Mouse (Mus musculus): ENCODE measurements at regions not wholly inside any gene's neighbourhood (a gene's known extent, or its start where the extent isn't known, plus 50 kb on each side); places are given as distances from the start of the nearest gene placed in this dataset.

GRCm38 (mm10) chr1:12367872-12368271 is 954.0 kb downstream of the A830018L16Rik start:
- intact Hi-C loops (cut with DNase I): no loop called here
- no peak for TF ChIP-seq CTCF (IDR thresholded peaks at IDR 0.05)
- DNase-seq: no peak
- Histone ChIP-seq H3K4me3 (no peak overlapping the region), H3K27ac (no peak overlapping the region)

- intact Hi-C loops (cut with DNase I): no loop called here
Measured at GRCm38 (mm10) chr1:12372968-12373367, 959.1 kb downstream of the A830018L16Rik start.

GRCm38 (mm10) chr1:12398146-12398884 is 984.4 kb downstream of the A830018L16Rik start:
- peak overlapping the region; percentile 20; the same call in 1 of the 2 replicates for H3K27ac ChIP-seq
- no peak for DNase-seq
- no peak overlapping the region for H3K4me3 ChIP-seq
- TF ChIP-seq CTCF (IDR thresholded peaks at IDR 0.05): no peak
- intact Hi-C loops (cut with DNase I): no loop called here

More at GRCm38 (mm10) chr1:12372968-12373367, 959.1 kb downstream of the A830018L16Rik start:
- H3K27ac ChIP-seq: no peak overlapping the region
- DNase-seq: no peak
- no peak overlapping the region for H3K4me3 ChIP-seq
- no peak for TF ChIP-seq CTCF (IDR thresholded peaks at IDR 0.05)

DNA sequence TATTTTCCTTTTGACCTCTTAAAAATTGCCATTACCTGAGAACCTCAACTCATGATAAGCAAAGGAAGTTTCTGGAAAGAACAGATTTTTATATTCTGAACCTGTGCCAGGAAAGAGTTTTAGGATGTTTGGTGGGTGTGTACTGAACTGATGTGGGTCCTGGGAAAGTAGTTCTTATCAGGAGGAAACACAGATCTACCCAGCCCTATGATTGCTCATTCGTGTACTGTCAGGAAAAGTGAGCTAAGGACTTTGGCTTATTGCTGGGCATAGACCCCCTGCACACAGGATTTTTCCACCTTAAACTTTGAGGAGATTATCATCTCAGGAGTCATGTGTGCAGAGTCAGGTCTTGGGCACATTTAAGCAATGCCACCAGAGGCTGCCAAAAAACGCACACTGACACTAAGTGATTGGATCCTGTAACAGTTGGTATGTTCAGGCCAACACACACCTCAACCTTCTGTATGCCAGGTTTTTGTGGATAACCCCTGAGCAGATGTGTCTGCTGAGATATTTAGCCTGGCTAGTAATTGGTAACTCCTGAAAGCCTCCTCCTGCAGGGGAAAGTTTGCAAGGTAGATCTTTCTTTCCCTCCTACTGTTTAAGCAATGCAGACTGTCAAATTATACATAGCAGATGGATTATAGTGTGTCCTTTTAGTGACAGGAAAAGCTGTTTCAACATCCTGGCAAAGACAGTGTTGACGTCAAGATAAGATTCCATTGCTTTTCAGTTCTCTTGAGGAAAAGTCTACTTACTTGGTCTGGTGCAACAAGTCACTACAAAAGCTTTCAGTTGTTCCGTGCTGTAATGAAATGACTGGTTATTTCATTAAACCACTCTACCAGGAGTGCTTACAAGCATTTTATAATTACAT is 991.7 kb downstream of the A830018L16Rik start:
- TF ChIP-seq CTCF (IDR thresholded peaks at IDR 0.05): no peak
- DNase-seq: no peak
- intact Hi-C loops (cut with DNase I): no loop called here
- Histone ChIP-seq H3K4me3 (no peak overlapping the region), H3K27ac (peak overlapping the region; percentile 69)

DNA sequence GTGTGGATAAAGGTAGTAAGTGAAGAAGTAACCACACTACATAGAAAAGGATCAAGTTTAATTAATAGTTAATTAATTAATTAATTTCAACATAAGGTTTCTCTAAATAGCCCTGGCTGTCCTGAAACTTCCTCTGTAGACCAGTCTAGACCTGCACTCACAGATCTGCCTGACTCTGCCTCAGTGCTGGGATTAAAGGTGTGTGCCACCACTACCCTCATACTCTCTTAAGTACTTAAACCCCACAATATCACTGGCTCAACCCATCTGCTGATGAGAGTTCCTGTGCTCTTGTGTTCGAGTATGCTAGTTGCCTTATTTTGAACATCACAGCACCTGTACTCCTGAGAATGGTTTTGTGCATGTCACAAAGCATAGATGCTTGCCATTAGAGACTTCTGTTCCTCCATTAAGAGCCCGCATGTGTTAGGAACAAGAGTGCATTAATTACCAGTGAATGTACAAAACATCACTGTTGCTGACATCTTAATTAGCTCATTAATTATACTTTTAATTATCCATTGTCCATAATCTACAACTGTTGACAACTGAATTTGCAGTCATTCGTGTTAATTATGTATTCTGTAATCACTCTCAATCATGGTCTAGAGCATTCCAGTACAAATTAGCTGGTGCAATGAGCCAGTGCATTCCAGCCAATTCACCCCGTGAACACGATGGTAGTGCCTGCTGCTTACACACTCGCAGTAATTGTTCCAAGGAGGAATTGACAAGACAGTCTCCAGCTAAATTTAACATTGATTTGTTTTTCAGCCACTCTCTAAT is 996.0 kb downstream of the A830018L16Rik start:
- no peak overlapping the region for H3K27ac ChIP-seq
- DNase-seq: no peak
- intact Hi-C loops (cut with DNase I): no loop called here
- H3K4me3 ChIP-seq: no peak overlapping the region
- no peak for TF ChIP-seq CTCF (IDR thresholded peaks at IDR 0.05)

- no peak overlapping the region for H3K27ac ChIP-seq
- H3K4me3 ChIP-seq: no peak overlapping the region
- no peak for DNase-seq
- intact Hi-C loops (cut with DNase I): no loop called here
- TF ChIP-seq CTCF (IDR thresholded peaks at IDR 0.05): no peak
Measured at GRCm38 (mm10) chr1:12410524-12410886, 996.6 kb downstream of the A830018L16Rik start.

- intact Hi-C loops (cut with DNase I): no loop called here
- no peak overlapping the region for H3K4me3 ChIP-seq
- TF ChIP-seq CTCF (IDR thresholded peaks at IDR 0.05): no peak
- no peak for DNase-seq
- H3K27ac ChIP-seq: no peak overlapping the region
Measured at GRCm38 (mm10) chr1:12424510-12424909, 1010.6 kb downstream of the A830018L16Rik start.

DNA sequence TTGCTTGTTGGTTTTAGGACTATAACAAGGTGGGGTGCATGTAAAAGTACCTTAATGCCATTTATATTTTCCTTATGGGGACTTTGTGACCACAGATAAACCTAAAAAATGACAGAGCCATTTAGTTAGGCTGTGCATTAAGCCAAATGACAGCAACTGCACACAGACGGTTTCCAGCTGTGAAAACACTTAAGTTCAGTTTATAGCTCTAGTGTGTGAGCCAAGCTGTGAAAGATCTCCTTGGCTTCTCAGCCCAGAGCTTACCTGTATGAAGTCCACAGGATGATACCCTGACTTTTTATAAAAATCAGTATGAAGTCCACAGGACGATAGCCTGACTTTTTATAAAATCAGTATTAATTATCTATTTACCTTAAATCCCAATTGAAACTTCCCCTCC is 1024.0 kb downstream of the A830018L16Rik start:
- DNase-seq: no peak
- intact Hi-C loops (cut with DNase I): no loop called here
- no peak overlapping the region for H3K4me3 ChIP-seq
- no peak for TF ChIP-seq CTCF (IDR thresholded peaks at IDR 0.05)
- no peak overlapping the region for H3K27ac ChIP-seq

GRCm38 (mm10) chr1:12466255-12466654 is 1052.3 kb downstream of the A830018L16Rik start:
- no peak overlapping the region for H3K4me3 ChIP-seq
- DNase-seq: no peak
- intact Hi-C loops (cut with DNase I): no loop called here
- no peak for TF ChIP-seq CTCF (IDR thresholded peaks at IDR 0.05)
- no peak overlapping the region for H3K27ac ChIP-seq

DNA sequence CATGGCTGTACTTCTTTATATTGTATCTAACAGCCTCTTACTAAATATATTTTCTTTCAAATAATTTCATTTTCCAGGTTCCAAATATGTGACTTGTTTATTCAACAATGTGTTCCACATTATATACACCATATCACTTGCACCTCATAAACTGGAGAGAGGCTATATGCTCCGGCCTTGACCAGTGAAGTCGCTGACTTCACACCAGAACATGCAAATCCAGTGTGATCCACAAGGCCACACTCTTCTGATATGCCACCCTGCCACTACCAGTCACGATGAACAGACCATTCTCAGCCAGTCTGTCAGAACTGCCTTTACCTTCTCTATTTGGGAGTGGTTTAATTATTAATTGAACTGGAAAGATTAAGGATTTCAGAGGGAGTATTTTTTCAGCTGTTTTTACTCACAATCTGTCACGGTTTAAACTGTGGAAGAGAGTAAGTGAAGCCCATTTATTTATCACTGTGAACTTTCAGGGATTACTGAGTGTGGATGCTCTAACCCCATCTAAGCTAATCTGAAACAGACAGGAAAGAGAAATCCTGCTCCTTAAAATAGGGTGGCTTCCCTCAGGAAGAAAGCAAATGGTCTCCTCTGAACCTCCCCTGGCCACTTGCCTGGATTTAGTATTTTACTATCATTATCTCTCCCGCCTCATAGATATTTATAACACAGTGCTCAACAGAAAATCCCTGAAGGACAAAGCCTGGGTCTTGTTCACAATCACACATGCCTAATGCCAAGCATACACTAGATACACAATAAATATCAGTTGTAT is 1065.3 kb downstream of the A830018L16Rik start:
- Histone ChIP-seq H3K27ac (no peak overlapping the region), H3K4me3 (no peak overlapping the region)
- no peak for DNase-seq
- no peak for TF ChIP-seq CTCF (IDR thresholded peaks at IDR 0.05)
- intact Hi-C loops (cut with DNase I): no loop called here

DNA sequence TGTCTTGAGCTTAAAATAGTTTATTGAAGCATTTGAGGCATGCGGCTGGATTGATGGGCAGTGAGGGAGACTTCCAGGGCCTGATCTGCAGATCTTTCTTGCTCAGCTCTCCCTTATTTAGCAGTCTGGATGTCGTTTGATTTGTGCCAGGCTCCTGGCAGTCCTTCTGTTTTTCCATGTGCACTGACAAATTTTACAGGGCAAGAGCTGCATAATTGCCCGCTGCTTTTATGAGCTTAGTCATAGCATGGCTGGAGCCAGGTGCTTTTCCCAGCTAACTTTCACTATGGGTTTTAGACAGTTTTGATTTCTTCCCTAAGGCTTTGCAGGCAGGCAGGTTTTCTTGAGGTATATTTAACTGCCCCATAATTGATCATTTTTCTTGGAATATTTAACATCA is 1086.5 kb downstream of the A830018L16Rik start:
- DNase-seq: peak; percentile 17
- intact Hi-C loops (cut with DNase I): no loop called here
- no peak for TF ChIP-seq CTCF (IDR thresholded peaks at IDR 0.05)
- Histone ChIP-seq H3K27ac (no peak overlapping the region), H3K4me3 (no peak overlapping the region)

DNA sequence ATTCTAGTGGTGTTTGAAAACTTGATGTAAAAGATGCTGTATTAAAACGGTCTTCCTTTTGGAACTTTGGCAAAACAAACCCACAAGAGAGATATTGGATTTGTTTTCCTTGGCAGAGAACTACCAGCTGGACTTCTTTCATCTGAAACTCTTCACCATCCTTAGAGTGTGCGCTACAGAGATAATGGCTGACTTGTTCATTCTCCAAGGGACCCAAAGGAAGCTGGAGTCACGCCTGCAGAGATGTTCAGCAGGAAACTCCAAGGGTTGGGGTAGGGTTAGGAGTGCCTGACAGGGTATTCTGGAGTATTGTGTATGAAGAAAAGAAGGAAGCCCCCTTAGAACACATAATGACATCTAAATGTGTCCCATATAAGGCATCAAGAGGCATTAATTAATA is 1094.1 kb downstream of the A830018L16Rik start:
- H3K4me3 ChIP-seq: no peak overlapping the region
- no peak overlapping the region for H3K27ac ChIP-seq
- intact Hi-C loops (cut with DNase I): no loop called here
- no peak for DNase-seq
- no peak for TF ChIP-seq CTCF (IDR thresholded peaks at IDR 0.05)

All from gastrocnemius, adult 2 months (tissue).